Mouse (Mus musculus): ENCODE results near the gene Sept6.
A peak's percentile ranks its signal among the peaks of the same experiment; 100 is the strongest.

The Sept6 gene

DNA sequence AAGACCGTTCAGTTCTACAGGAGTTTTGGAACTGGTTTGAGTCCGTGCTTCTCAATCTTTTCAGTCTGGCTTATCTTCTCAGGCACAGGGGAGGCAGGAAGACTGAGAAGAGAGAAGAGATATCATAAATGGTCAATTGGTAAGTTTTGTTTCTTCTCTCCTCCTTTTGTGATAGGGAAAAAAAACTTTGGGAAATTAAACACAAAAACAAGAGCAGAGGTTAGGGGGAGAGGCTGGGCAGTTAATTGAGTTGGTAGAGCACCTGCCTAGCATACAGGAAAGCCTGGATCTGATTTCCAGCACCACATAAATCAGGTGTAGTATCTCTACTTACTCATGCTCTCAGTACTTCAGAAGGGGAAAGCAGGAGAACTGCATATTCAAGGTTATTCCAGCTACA, at the start of gene Sept6:
Sept6 (minus strand) TSS at position 101 of the 400 bp plus-strand sequence.
- no peak for DNase-seq (ENCODE audit: low read depth)

- DNase-seq (ENCODE audit: low read depth), result no peak
Observed at GRCm38 (mm10) chrX:37028378-37028777, 36.8 kb upstream of the Sept6 start.

DNA sequence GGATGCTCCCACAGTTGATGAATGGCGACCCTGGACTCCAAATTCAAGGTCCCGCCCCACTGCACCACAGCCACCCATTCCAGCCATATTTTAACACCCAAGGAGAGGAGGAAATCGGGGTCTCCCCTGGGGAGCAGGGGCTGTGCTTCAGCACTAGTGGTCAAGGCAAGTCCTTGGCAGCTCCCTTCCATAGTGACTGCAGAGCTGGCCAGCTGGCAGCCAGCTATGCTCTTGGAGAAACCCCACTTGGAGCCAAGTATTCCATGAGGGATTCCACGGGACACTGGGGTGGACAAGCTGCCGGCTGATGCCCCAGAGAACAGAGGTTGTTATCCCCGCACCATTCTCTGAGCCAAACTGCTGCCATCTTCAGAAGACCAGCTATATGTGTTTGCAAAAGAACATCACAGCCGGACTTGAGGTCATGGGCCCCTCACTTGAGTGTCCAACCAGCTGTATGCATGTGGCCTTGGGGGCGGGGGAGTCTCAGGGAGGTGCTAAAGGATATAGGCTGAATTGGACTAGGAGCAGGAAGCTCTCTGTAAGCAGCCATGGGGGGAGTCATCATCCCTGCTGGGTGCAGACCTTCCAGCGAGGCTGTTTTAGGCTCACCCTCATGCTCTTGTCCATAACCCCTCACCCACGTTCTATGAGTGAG, 32.2 kb upstream of the Sept6 start:
- DNase-seq (ENCODE audit: low read depth), result no peak

DNA sequence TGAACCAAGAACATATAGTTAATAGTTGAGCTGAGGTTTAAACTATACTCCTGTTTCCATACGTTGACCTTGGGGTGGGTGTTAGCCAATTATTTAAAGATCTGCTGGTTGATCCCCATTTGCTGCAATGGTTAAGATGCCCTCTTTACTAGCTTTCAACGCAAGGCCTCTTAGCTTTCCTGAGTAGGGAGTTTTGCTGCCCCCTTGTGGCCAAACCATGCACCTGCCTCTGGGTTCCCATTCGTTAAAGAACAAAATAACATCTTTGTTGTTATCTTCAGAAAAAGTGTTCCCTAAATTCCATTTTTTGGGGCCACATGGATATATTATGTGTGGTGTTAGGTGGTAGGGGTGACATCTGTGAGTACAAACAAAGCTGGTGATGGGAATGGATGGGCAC, 31.1 kb upstream of the Sept6 start:
- DNase-seq (ENCODE audit: low read depth), result peak; percentile 76

DNA sequence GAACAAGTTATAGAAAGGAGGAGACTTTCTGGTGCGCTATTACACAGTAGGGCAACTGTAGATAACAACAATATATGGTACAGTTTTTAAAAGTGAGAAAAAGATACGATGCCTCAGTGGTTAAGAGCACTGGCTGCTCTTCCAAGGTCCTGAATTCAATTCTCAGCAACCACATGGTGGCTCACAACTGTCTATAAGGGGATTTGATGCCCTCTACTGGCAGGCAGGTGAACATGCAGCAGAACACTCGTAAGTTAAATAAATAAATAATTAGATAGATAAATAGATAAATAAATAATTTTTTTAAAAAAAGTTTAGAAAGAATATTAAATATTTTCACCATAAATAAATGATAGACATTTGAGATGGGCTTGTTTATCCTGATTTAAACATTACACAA, 27.5 kb upstream of the Sept6 start:
- DNase-seq (ENCODE audit: low read depth), result peak; percentile 52

DNA sequence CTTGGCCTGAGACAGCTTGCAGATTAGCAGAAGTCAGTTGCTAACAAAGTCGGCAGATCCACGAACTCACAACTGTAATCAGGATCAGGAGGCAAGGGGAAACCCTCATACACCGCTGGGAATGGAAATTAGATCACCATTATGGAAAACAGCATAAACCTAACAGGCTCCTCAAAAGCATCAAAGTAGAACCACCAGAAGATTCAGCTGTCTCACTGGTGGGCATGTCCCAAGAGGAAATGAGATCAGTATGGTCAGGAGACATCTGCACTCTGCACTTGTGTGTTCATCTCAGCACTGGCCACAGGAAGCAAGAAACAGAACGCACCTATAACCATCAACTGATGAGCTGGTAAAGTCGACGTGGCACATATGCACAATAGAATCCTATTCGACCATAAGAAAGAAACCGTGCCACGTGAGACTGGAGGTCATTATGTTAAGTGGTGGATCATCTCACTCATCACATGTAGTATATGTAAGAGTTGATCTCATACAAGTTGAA, 26.6 kb upstream of the Sept6 start:
- DNase-seq (ENCODE audit: low read depth), result no peak

DNA sequence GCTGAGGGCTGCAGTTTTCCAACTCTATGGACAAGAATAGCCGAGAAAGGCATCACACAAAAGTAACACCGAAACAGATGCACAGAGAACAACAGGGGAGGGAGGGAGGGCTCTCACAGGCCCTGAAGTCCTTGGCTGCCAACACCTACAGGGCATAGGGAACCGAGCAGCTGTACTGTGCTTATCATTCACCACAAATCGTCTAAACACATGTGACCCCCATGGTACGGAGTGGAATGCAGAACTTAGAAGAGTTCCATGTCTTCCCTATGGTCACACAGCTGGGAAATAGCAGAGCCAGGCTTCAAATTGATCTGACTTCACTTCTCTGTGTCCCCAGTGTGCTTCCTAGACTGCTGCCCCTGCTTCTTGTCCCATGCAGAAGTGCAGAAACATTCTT, 22.3 kb upstream of the Sept6 start:
- DNase-seq (ENCODE audit: low read depth), result no peak

DNA sequence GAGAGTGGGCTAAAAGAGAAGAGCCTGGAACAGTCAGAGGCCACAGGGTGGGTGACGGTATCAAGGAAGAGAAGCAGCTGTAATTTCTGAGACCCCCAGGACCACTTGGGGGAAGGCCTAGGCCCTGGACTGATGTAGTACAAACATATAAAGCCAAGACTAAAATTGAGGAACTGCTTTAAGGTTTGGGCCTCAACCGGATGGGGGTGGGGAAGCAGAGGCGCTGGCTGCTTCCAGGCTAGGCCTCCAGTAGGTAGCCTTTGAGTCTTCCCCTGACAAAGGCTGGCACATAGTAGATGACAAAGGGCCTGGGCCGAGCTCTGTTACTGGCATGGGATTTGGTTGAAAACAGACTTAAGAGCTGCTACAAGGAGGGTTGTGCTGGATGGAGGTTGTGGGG, 555 bp downstream of the Sept6 start:
- DNase-seq (ENCODE audit: low read depth), result peak; percentile 9

DNA sequence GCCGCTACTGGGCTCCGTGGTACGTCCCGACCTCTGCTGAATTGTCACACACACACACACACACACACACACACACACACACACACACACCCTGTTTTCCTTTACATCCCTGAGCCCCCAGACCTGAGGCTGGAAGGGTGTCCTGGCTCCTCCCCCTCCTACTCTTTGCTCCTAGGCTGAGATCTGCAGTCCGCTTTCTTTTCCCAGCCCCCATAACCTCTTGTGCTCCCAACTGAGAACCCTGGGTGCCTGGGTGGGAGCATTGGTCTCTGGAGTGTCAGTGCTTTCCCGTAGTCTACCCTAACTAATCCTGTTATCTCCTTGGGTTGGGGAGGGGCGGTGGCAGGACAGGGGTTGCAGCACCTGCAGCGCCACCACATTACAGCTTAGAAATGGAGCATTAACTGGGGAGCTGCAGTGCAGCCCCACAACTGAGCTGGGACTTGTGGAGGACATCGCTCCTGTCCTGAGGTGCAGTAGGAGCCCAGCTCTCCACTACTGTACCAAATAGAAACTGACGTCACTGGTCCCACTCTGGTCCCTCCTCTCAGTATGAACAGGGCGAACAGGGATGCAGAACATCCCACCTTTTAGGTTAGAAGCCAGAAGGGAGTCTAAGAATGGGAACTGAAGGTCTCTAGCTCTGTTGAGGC, 1.7 kb downstream of the Sept6 start:
- DNase-seq (ENCODE audit: low read depth), result no peak

GRCm38 (mm10) chrX:36989234-36989751, 2.3 kb downstream of the Sept6 start:
- DNase-seq (ENCODE audit: low read depth), result peak; percentile 89

- DNase-seq (ENCODE audit: low read depth), result peak; percentile 43
Observed at GRCm38 (mm10) chrX:36988754-36989153, 2.8 kb downstream of the Sept6 start.

GRCm38 (mm10) chrX:36987851-36988250, 3.7 kb downstream of the Sept6 start:
- peak; percentile 51 for DNase-seq (ENCODE audit: low read depth)

- DNase-seq (ENCODE audit: low read depth), result no peak
Observed at GRCm38 (mm10) chrX:36985041-36985440, 6.6 kb downstream of the Sept6 start.

- peak; percentile 58 for DNase-seq (ENCODE audit: low read depth)
Observed at GRCm38 (mm10) chrX:36983654-36984311, 7.8 kb downstream of the Sept6 start.

DNA sequence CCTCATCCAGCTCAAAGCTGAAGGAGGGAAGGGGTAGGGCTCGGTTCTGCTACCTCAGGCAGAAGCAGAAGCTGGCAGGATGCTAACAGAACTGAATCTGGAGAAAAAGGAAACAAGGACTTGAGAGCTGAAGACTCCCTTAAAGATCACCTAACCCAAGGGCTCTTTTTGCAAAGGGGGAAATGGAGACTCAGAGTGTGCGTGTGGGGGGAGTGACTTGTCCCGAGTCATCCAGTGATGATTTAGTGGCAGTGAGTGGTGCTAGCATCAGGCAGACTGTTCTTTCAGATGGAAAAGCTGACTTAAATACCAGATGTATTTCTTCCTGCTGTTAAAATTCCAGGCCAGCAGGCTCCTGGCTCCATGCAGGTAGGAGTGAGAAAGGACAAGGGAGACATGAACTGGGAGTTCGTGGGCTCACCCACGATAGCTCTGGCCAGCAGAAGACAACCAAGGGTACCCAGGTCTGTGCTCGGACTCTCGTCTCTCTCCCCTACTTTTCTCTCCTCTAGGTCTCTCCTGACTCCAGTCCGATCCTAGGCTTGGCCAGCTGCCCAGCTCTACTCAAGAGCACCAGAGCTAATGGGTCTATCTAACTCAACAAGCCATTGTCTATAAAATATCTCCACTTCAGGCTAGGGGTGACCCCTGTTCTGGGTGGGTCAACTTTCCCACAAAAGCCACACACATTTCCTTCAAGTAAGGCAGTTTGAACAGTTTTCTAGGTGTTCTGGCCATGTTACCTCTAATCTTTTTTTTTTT, 8.5 kb downstream of the Sept6 start:
- peak; percentile 50 for DNase-seq (ENCODE audit: low read depth)

DNA sequence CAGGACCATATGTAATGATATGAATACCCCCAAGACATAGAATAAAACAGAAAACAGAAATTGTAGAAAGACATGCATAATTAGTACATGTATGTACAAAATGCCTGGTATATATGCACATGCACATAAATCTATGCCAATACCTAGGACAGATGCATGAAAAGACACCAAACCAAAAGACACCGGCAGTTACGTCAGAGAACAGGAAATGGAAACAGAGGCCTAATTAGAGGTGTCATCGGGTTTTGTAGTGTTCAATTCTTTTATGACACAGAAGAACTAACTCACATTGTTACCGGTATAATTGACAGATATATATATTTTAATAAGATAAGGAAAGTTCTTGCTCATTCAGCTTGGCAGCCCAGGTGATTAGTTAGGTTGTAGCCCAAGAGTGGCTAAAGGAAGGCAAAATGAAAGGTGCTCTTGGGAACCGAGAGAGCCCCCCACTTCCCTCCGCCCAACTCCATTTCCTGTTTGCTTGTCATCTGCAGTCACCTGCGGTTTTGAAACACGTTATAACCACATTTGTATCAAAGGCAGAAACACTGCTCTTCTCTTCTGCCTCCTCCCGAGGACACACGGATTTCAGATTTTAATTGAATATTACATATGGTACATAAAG, 10.9 kb downstream of the Sept6 start:
- peak; percentile 90 for DNase-seq (ENCODE audit: low read depth)

DNA sequence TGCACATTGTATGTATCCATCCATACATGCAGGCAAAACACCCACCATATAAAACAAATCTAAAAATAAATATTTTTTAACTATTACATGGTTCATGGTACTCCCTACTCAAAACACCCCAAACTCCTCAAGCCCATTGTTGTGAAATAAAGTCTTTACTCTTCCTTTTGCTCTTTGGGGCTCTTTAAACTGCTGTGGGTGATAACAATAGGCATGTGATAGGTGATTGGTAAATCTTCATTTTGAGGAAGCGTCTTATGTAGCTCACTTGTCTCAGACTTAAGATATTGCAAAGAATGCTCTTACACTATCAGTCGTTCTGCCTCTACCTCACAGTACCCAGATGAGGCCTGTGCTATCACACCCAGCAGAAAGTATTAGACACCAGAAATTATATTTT, 13.7 kb downstream of the Sept6 start:
- no peak for DNase-seq (ENCODE audit: low read depth)

DNA sequence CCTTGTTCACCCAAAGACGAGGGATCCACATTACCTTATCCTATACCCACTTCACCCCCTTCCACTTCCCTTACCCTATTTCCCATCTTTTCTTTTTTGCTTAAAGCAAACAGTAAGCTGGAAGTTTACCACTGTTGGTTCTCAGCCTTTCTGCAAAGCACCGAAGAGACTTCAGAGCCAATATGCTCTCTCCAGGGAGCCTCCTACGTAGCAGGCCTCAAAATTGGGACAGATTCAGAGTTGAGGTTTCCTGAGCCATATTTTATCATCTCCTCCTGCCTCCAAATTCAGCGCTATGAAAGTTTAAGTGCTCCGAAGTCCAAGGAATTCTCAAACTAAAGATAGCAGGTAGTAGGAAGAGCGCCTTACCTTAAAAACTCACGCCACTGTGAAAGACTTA, 14.6 kb downstream of the Sept6 start:
- no peak for DNase-seq (ENCODE audit: low read depth)

GRCm38 (mm10) chrX:36976272-36976671, 15.3 kb downstream of the Sept6 start:
- DNase-seq (ENCODE audit: low read depth), result no peak

- DNase-seq (ENCODE audit: low read depth), result no peak
Observed at GRCm38 (mm10) chrX:36974905-36975304, 16.7 kb downstream of the Sept6 start.

DNA sequence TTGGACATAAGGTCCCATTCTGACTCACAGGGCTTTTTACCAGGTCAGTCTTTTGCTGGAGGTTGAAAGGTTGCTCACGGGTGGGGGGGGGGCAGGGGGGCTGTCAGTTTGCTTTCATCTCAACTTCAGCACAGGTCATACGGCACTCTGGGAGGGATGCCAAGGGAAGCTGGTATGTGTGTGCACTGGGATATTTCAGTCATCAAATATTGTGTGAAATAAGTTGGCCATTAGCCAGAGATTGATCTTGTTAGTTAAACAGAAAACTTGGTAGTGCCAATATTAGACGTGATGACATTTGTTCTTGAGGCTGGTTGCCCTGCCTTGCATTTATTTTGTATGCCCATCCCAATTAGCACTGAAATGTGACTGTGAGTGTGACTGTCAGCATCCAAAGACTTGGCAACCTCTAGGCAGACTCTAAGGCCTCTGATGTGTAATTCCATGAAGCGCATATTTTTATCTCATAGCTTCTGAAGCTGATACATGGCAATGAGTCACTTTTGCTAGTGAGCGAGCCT, 18.6 kb downstream of the Sept6 start:
- DNase-seq (ENCODE audit: low read depth), result no peak
